Mouse (Mus musculus): ENCODE results near the gene Sirt7. TPM values are rescaled to one million over a fixed set of nuclear protein-coding genes. Genes with fewer than 3 reads are reported as not detected.

Gene Sirt7
- total and polyA plus RNA-seq, 3 experiments, result 35.3 to 169 (median 74.5) TPM

DNA sequence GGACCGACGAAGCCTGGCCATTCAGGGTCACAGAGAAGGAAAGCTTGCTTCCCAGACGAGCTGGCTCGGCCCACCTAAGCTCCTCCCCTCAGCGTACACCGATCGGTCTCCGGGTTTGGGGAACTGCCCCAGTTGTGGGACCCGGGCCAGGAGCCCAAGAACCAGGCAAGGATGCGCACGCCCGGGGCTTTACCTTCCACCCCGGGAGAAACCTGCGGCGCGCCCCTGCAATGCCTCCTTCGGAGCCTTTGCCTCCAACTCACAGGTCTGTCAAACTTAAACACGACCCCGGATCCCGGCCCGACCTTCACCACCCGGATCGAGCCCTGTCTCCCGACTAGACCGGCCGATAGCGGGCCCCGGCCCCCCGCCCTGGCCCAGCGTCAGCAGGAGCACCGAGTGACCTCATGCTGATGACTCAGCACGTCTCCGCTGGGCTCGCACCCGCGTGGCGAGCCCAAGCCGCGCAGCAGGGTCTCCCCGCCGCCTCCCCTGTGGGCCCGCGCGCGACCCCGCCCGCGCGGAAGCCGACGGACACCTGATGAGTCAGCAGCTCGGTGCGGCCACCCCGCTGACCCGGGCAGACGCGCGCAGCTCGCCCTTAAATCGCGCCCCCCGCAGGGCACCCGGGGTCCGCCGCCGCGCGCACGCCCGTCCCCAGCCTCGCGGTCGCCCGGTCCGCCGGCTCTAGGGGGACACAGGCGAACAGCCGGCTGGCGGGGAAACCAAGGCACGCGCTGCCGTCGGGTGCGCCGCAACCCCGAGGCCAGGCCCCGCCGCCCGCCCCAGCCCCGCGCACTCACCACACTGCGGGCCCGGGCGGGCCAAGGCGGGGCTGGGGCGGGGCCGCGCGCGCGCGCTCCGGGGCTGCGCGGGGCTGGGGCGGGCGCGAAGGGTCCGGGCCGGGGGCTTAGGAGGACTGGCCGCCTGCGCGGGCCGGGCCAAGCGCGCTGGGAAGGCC is 7.8 kb upstream of the Sirt7 start:
- no peaks in the 10 kb centered on the region for H3K27me3 ChIP-seq (ENCODE audit: insufficient read depth, low read length)
- ATAC-seq (ENCODE audit: extremely low read depth, insufficient number of reproducible peaks, low FRiP score, poor library complexity, severe bottlenecking) (peak; percentile 36; the same call in 1 of the 2 replicates), DNase-seq (ENCODE audit: low spot score) (peak; percentile 85)
- peaks cover 67% of the 10 kb centered on the region for H3K4me1 ChIP-seq (ENCODE audit: insufficient read depth, low read depth, low read length)
- 0 out of 2 replicates have a peak, but pooled peaks cover 2% of the 10 kb centered on the region for H3K9me3 ChIP-seq (replicated peaks)
- H3K4me3 ChIP-seq (ENCODE audit: low read depth, low read length), result peak overlapping the region; percentile 86
- H3K36me3 ChIP-seq (replicated peaks), result peaks cover 47% of the 10 kb centered on the region
- TF ChIP-seq GATA1 (IDR thresholded peaks at IDR 0.05; ENCODE audit: borderline replicate concordance, low read length) (no peak), GATA2 (IDR thresholded peaks at IDR 0.05; ENCODE audit: borderline replicate concordance, low read depth, low read length) (no peak)

DNA sequence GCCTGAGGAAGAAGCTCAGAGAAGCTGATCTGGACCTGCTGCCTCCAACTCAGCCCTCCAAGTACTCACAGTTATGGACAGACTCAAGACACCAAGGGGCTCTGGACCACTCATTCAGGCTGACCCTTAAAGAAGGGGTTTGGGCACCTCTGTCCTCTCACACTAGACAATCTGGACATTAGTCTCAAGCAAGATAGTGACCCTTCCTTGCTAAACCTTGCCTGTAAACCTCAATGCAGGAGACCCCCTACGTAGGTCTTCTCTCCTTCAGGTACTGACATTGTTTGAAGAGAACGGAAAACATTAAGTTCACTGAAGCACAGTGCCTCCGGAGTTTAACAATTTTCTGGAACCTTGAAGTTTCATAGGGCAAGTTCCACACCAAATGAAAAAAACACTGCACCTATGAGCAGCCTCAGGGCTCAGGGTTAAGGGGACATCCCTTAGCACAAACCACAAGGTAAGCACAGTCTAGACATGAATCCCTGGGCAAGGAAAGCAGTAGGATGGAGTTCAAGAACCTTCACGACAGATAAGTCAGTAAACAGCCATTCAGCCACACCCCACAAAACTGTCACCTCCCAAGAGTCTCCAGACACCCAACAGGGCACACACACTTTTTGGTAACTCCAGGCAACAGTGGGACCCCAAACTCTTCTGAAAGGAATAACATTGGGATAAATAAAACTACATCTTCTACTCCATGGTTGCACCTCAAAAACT is 6.8 kb upstream of the Sirt7 start:
- Histone ChIP-seq H3K4me3 (ENCODE audit: low read depth, low read length) (peak overlapping the region; percentile 86), H3K27me3 (ENCODE audit: insufficient read depth, low read length) (no peaks in the 10 kb centered on the region), H3K9me3 (replicated peaks) (0 out of 2 replicates have a peak, but pooled peaks cover 2% of the 10 kb centered on the region), H3K4me1 (ENCODE audit: insufficient read depth, low read depth, low read length) (peaks cover 76% of the 10 kb centered on the region), H3K36me3 (replicated peaks) (peaks cover 49% of the 10 kb centered on the region)
- DNase-seq (ENCODE audit: low spot score), result no peak
- no peak for TF ChIP-seq TAL1 (conservative IDR thresholded peaks at IDR 0.05; ENCODE audit: low read depth, low read length)
- TF ChIP-seq POLR2AphosphoS5 (IDR thresholded peaks at IDR 0.05; ENCODE audit: insufficient replicate concordance, low read depth, low read length), result no peak
- no peak for TF ChIP-seq CTCF (IDR thresholded peaks at IDR 0.05; ENCODE audit: low read depth, low read length)
- no peak for TF ChIP-seq GATA2 (IDR thresholded peaks at IDR 0.05; ENCODE audit: borderline replicate concordance, low read depth, low read length)
- TF ChIP-seq GATA1 (IDR thresholded peaks at IDR 0.05; ENCODE audit: borderline replicate concordance, low read length), result no peak
- ATAC-seq (ENCODE audit: extremely low read depth, insufficient number of reproducible peaks, low FRiP score, poor library complexity, severe bottlenecking), result no peak

GRCm38 (mm10) chr11:120630881-120631725 is 6.1 kb upstream of the Sirt7 start:
- Histone ChIP-seq H3K4me3 (ENCODE audit: low read depth, low read length) (peak overlapping the region; percentile 86; the same call in 1 of the 2 replicates), H3K9me3 (replicated peaks) (0 out of 2 replicates have a peak, but pooled peaks cover 2% of the 10 kb centered on the region), H3K4me1 (ENCODE audit: insufficient read depth, low read depth, low read length) (peaks cover 82% of the 10 kb centered on the region), H3K36me3 (replicated peaks) (peaks cover 54% of the 10 kb centered on the region), H3K27me3 (ENCODE audit: insufficient read depth, low read length) (no peaks in the 10 kb centered on the region)
- ATAC-seq (ENCODE audit: extremely low read depth, insufficient number of reproducible peaks, low FRiP score, poor library complexity, severe bottlenecking) (no peak), DNase-seq (ENCODE audit: low spot score) (no peak)
- no peak for TF ChIP-seq TAL1 (conservative IDR thresholded peaks at IDR 0.05; ENCODE audit: low read depth, low read length)
- no peak for TF ChIP-seq POLR2AphosphoS5 (IDR thresholded peaks at IDR 0.05; ENCODE audit: insufficient replicate concordance, low read depth, low read length)
- TF ChIP-seq GATA1 (IDR thresholded peaks at IDR 0.05; ENCODE audit: borderline replicate concordance, low read length), result no peak
- no peak for TF ChIP-seq GATA2 (IDR thresholded peaks at IDR 0.05; ENCODE audit: borderline replicate concordance, low read depth, low read length)
- no peak for TF ChIP-seq CTCF (IDR thresholded peaks at IDR 0.05; ENCODE audit: low read depth, low read length)

DNA sequence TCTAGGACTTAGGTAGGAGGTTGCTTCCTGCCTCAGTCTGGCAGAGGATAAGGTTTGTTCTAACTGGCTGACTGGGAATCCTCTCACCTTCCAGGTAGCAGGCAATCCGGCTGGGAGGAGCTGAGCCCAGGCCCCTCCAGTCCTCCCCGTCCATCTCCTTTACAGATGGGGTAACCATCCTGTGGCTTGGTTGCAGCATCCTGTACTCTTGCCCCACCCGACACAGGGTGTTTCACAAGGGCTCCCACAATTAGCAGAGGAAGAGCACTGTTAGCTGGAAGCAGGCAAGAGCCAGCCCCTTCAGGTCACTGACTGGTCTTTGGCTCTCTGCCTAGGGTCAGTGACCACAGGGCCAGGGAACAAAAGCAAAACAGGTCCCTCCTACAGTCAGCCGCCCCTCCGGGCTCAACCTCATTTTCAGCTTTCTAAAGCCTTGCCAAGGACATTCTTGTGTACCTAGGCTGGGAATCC is 5.4 kb upstream of the Sirt7 start:
- TF ChIP-seq GATA1 (IDR thresholded peaks at IDR 0.05; ENCODE audit: borderline replicate concordance, low read length) (no peak), GATA2 (IDR thresholded peaks at IDR 0.05; ENCODE audit: borderline replicate concordance, low read depth, low read length) (no peak), TAL1 (conservative IDR thresholded peaks at IDR 0.05; ENCODE audit: low read depth, low read length) (no peak), CTCF (IDR thresholded peaks at IDR 0.05; ENCODE audit: low read depth, low read length) (no peak), POLR2AphosphoS5 (IDR thresholded peaks at IDR 0.05; ENCODE audit: insufficient replicate concordance, low read depth, low read length) (no peak)
- DNase-seq (ENCODE audit: low spot score) (no peak), ATAC-seq (ENCODE audit: extremely low read depth, insufficient number of reproducible peaks, low FRiP score, poor library complexity, severe bottlenecking) (no peak)
- 0 out of 2 replicates have a peak, but pooled peaks cover 2% of the 10 kb centered on the region for H3K9me3 ChIP-seq (replicated peaks)
- peak overlapping the region; percentile 67; the same call in 1 of the 2 replicates for H3K4me3 ChIP-seq (ENCODE audit: low read depth, low read length)
- no peaks in the 10 kb centered on the region for H3K27me3 ChIP-seq (ENCODE audit: insufficient read depth, low read length)
- H3K4me1 ChIP-seq (ENCODE audit: insufficient read depth, low read depth, low read length), result peaks cover 84% of the 10 kb centered on the region
- H3K36me3 ChIP-seq (replicated peaks), result peaks cover 57% of the 10 kb centered on the region

DNA sequence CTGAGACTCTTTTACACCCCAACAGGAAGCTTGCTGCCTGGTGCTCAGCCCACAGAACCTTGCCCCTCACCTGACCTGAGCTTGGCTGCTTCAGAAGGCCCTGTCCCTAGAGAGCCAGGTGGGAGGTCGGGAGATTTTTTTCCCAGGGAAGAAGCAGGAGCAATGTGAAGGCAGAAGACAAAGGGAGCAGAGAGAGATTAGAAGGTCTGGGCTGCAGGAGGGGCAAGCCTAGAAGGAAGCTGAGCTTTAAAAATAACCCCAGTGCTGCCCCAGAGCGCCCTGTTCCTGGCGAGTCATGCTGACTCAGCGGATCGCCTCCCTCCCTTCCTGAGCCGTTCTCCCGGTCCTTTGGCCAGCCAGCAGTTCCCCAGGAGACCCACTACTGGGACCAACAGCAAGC is 4.9 kb upstream of the Sirt7 start:
- Histone ChIP-seq H3K4me3 (ENCODE audit: low read depth, low read length) (peak overlapping the region; percentile 67; the same call in 1 of the 2 replicates), H3K4me1 (ENCODE audit: insufficient read depth, low read depth, low read length) (peaks cover 88% of the 10 kb centered on the region), H3K27me3 (ENCODE audit: insufficient read depth, low read length) (no peaks in the 10 kb centered on the region), H3K9me3 (replicated peaks) (0 out of 2 replicates have a peak, but pooled peaks cover 2% of the 10 kb centered on the region), H3K36me3 (replicated peaks) (peaks cover 61% of the 10 kb centered on the region)
- TF ChIP-seq TAL1 (conservative IDR thresholded peaks at IDR 0.05; ENCODE audit: low read depth, low read length) (no peak), CTCF (IDR thresholded peaks at IDR 0.05; ENCODE audit: low read depth, low read length) (no peak), GATA2 (IDR thresholded peaks at IDR 0.05; ENCODE audit: borderline replicate concordance, low read depth, low read length) (no peak), GATA1 (IDR thresholded peaks at IDR 0.05; ENCODE audit: borderline replicate concordance, low read length) (no peak), POLR2AphosphoS5 (IDR thresholded peaks at IDR 0.05; ENCODE audit: insufficient replicate concordance, low read depth, low read length) (no peak)
- ATAC-seq (ENCODE audit: extremely low read depth, insufficient number of reproducible peaks, low FRiP score, poor library complexity, severe bottlenecking) (peak; percentile 47; the same call in 1 of the 2 replicates), DNase-seq (ENCODE audit: low spot score) (peak; percentile 53)
